Mouse (Mus musculus) ES-Bruce4 (cell line): Measurements from ENCODE around the gene Usp39.

Source experiments
- CTCF ChIP-seq: IDR thresholded peaks from one replicate; pipeline ENCODE4 v1.8.1; 2011; ENCODE audit warnings: low read depth, low read length
- EP300 ChIP-seq: IDR thresholded peaks from 2 replicates; pipeline ENCODE4 v1.6.1; 2011; ENCODE audit warnings: low read depth, low read length; ENCODE audit not compliant: insufficient read depth
- POLR2A ChIP-seq: IDR thresholded peaks from one replicate; pipeline ENCODE4 v1.8.1; 2011; ENCODE audit warnings: low read length; ENCODE audit not compliant: insufficient read depth

- no peak for TF ChIP-seq EP300
- peak; percentile 34 for TF ChIP-seq CTCF
- TF ChIP-seq POLR2A: no peak
Measured at GRCm38 (mm10) chr6:72347166-72347941, 2.4 kb upstream of the Usp39 start, which contains the start of gene 0610030E20Rik.
